Mouse (Mus musculus) bone marrow macrophage, adult 2 months (primary cell): ENCODE results near the gene Aipl1.

Experiments used
- CTCF ChIP-seq: IDR thresholded peaks from 2 replicates; pipeline ENCODE4 v1.5.1; 2012; ENCODE audit warnings: low read depth, mild to moderate bottlenecking, low read length, moderate library complexity
- POLR2A ChIP-seq: IDR thresholded peaks from 2 replicates; pipeline ENCODE4 v1.6.1; 2012; ENCODE audit warnings: mild to moderate bottlenecking, low read depth, low read length, borderline replicate concordance

DNA sequence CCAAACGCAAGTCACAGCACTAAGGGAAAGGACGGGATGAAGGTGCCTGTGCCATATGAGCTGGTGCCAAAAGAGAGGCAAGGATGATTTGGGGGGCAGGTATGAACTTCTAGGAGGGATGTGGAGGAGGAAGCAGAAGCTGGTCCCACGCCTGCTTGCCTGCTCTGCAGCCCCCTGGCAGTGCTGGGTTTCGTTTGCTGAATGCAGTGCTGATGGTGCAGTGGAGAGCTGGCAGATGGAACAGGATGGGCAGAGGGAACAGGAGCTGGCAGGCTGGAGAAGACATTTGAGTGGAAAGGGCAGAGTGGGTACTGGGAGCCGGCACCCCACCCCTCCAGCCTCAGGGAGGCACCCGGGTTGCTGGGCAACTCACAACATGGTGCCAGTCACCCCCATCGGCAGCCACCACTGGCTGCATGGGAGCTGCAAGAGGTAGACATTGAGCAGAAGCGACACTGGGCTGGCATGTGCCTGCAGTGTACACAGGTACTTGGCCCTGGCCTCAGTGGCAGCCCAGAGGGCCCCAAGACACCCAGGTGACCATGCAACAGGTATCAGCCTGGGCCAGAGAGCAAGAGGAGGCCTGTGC lies 12.0 kb upstream of the Aipl1 start:
- TF ChIP-seq POLR2A (no peak), CTCF (no peak)
